Mouse (Mus musculus): Measurements from ENCODE around the gene Fam122c. TPM values are rescaled to one million over a fixed set of nuclear protein-coding genes. Genes with fewer than 3 reads are reported as not detected.
A peak's percentile ranks its signal among the peaks of the same experiment; 100 is the strongest.
"Not testable (repeated sequence)": the region's sequence is repeated elsewhere in the genome, so short reads cannot be mapped to it uniquely, and the experiment has no call there.

Gene Fam122c
- total and polyA plus RNA-seq, 2 experiments from 2014 or later: not detected

DNA sequence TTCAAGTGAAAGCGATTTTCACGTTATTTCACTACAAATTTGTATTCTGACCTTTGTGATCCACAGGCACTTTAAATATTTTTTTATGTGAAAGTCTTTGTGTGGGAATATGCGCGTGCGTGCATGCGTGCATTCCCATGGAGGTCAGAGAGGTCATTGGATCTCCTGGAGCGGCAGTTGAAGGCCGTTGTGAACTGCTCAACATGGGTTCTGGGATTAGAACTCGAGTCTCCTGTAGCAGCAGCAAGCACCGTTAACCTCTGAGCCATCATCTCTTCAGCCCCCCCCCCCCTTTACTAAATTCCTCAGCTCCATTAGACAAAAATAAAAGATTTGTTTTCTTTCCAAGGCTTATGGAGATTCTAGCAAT, 3.2 kb upstream of the Fam122c start:
- ATAC-seq (ENCODE audit: insufficient read depth, low read depth) (no peak), DNase-seq (ENCODE audit: low spot score) (no peak)
- Histone ChIP-seq H3K4me3 (ENCODE audit: low read depth, low read length) (peak overlapping the region; percentile 68), H3K36me3 (replicated peaks; ENCODE audit: control insufficient read depth, insufficient read depth, low read length) (no peaks in the 10 kb centered on the region), H3K4me2 (ENCODE audit: low read depth, low read length) (peak overlapping the region; percentile 85), H3K27me3 (ENCODE audit: control insufficient read depth, insufficient read depth, low read length) (no peaks in the 10 kb centered on the region), H3K9me3 (replicated peaks; ENCODE audit: control insufficient read depth, low read length) (no peaks in the 10 kb centered on the region), H3K4me1 (ENCODE audit: control insufficient read depth, insufficient read depth) (no peaks in the 10 kb centered on the region), H3K27ac (ENCODE audit: low read depth) (no peak overlapping the region), H3K9ac (replicated peaks; ENCODE audit: low read depth, low read length) (no peak overlapping the region)
- WGBS: 19% methylated on average over 10 of the region's 10 CpGs
- TF ChIP-seq CTCF (IDR thresholded peaks at IDR 0.05; ENCODE audit: low read depth) (no peak), EP300 (IDR thresholded peaks at IDR 0.05; ENCODE audit: low read depth) (no peak)

DNA sequence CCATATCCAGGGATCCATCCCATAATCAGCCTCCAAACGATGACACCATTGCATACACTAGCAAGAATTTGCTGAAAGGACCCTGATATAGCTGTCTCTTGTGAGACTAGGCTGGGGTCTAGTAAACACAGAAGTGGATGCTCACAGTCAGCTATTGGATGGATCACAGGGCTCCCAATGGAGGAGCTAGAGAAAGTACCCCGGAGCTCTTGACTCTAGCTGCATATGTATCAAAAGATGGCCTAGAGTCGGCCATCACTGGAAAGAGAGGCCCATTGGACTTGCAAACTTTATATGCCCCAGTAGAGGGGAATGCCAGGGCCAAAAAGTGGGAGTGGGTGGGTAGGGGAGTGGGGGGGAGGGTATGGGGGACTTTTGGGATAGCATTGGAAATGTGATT, 1.6 kb upstream of the Fam122c start:
- DNase-seq (ENCODE audit: low spot score); H3K4me1 ChIP-seq (ENCODE audit: control insufficient read depth, insufficient read depth); H3K9me3 ChIP-seq (replicated peaks; ENCODE audit: control insufficient read depth, low read length); H3K9ac ChIP-seq (replicated peaks; ENCODE audit: low read depth, low read length); H3K27ac ChIP-seq (ENCODE audit: low read depth); H3K4me2 ChIP-seq (ENCODE audit: low read depth, low read length); H3K4me3 ChIP-seq (ENCODE audit: low read depth, low read length); H3K36me3 ChIP-seq (replicated peaks; ENCODE audit: control insufficient read depth, insufficient read depth, low read length); ATAC-seq (ENCODE audit: insufficient read depth, low read depth); H3K27me3 ChIP-seq (ENCODE audit: control insufficient read depth, insufficient read depth, low read length): not testable (repeated sequence)
- 75% methylated on average over 3 of the region's 3 CpGs for WGBS

DNA sequence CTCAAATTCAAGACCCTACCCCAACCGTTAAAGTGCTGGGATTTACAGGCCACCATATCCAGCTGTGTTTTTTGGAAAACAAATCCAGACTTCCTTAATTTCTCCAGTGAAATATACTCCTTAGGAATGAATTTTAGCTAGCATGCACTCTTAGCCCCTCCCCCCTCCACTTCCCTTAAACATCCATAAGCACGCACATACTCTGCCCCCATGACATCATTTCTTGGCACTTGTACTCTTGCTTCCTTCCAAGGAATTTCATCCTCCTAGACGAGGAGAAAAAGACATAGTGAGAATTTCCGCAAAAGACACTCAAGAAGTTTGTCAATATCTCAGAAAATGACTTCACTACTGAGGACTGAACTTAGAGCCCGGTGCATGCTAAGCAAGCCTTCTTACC, 14.7 kb downstream of the Fam122c start:
- ATAC-seq (ENCODE audit: insufficient read depth, low read depth) (no peak), DNase-seq (ENCODE audit: low spot score) (peak; percentile 5)
- TF ChIP-seq CTCF (IDR thresholded peaks at IDR 0.05; ENCODE audit: low read depth) (no peak), EP300 (IDR thresholded peaks at IDR 0.05; ENCODE audit: low read depth) (no peak)
- 57% methylated on average over 5 of the region's 5 CpGs for WGBS
- Histone ChIP-seq H3K4me3 (ENCODE audit: low read depth, low read length) (no peak overlapping the region), H3K4me2 (ENCODE audit: low read depth, low read length) (no peak overlapping the region), H3K27ac (ENCODE audit: low read depth) (0 out of 2 replicates have a peak overlapping the region, but pooled peaks have one; percentile 15), H3K9ac (replicated peaks; ENCODE audit: low read depth, low read length) (no peak overlapping the region), H3K9me3 (replicated peaks; ENCODE audit: control insufficient read depth, low read length) (no peaks in the 10 kb centered on the region), H3K4me1 (ENCODE audit: control insufficient read depth, insufficient read depth) (no peaks in the 10 kb centered on the region), H3K36me3 (replicated peaks; ENCODE audit: control insufficient read depth, insufficient read depth, low read length) (no peaks in the 10 kb centered on the region), H3K27me3 (ENCODE audit: control insufficient read depth, insufficient read depth, low read length) (no peaks in the 10 kb centered on the region)

DNA sequence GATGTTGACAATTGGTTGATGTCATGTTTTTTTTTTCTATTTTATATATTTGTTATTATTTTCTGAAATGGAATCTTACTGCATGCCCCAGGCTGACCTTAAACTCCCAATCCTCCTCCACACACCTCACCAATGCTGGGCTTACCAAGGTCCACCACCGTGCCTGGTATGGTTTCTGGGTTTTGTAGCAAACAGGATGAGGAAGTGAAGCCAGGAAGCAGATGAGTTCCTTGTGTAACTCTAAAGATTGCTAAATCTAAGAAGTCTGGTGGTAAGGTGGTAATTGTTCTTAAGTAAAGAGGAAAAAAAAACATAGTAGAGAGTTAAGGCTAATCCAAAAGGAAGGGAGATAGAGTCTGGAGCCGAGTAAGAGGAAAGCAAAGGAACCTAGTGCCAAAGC, 47.3 kb downstream of the Fam122c start:
- Histone ChIP-seq H3K4me3 (ENCODE audit: low read depth, low read length) (no peak overlapping the region), H3K27ac (ENCODE audit: low read depth) (peak overlapping the region; percentile 55; the same call in 1 of the 2 replicates), H3K36me3 (replicated peaks; ENCODE audit: control insufficient read depth, insufficient read depth, low read length) (no peaks in the 10 kb centered on the region), H3K9ac (replicated peaks; ENCODE audit: low read depth, low read length) (no peak overlapping the region), H3K4me2 (ENCODE audit: low read depth, low read length) (no peak overlapping the region), H3K9me3 (replicated peaks; ENCODE audit: control insufficient read depth, low read length) (no peaks in the 10 kb centered on the region), H3K4me1 (ENCODE audit: control insufficient read depth, insufficient read depth) (peaks cover 8% of the 10 kb centered on the region; the same call in 1 of the 2 replicates), H3K27me3 (ENCODE audit: control insufficient read depth, insufficient read depth, low read length) (no peaks in the 10 kb centered on the region)
- 58% methylated on average over 2 of the region's 2 CpGs for WGBS
- TF ChIP-seq CTCF (IDR thresholded peaks at IDR 0.05; ENCODE audit: low read depth): no peak
- no peak for TF ChIP-seq EP300 (IDR thresholded peaks at IDR 0.05; ENCODE audit: low read depth)
- DNase-seq (ENCODE audit: low spot score) (no peak), ATAC-seq (ENCODE audit: insufficient read depth, low read depth) (no peak)

DNA sequence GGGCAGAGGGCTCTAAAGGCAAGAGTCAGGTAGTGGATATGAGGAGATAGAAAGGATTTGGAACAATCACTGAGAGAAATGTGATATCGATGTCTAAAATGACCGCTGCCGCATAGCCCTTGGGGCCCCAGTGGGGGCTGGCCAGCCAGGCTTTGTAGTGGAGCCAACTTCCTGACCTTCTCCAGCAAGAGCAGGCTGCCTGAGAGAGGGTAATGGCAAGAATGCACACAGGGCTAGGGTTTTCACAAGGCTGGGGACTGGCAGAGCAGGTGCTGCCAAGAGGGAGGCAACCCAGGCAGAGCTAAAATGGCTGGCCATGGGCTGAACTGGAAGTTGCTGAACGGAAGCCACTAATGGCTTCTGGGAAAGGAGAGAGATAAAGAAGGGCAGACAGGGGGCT, 47.9 kb downstream of the Fam122c start:
- H3K9me3 ChIP-seq (replicated peaks; ENCODE audit: control insufficient read depth, low read length): no peaks in the 10 kb centered on the region
- peak overlapping the region; percentile 12; the same call in 1 of the 2 replicates for H3K4me2 ChIP-seq (ENCODE audit: low read depth, low read length)
- no peak for DNase-seq (ENCODE audit: low spot score)
- H3K4me1 ChIP-seq (ENCODE audit: control insufficient read depth, insufficient read depth): peaks cover 8% of the 10 kb centered on the region; the same call in 1 of the 2 replicates
- peak; percentile 41; the same call in 1 of the 2 replicates for ATAC-seq (ENCODE audit: insufficient read depth, low read depth)
- H3K27me3 ChIP-seq (ENCODE audit: control insufficient read depth, insufficient read depth, low read length): no peaks in the 10 kb centered on the region
- no peak overlapping the region for H3K9ac ChIP-seq (replicated peaks; ENCODE audit: low read depth, low read length)
- peak overlapping the region; percentile 55; the same call in 1 of the 2 replicates for H3K27ac ChIP-seq (ENCODE audit: low read depth)
- H3K36me3 ChIP-seq (replicated peaks; ENCODE audit: control insufficient read depth, insufficient read depth, low read length): no peaks in the 10 kb centered on the region
- H3K4me3 ChIP-seq (ENCODE audit: low read depth, low read length): no peak overlapping the region
- WGBS: 33% methylated on average over 4 of the region's 4 CpGs
- no peak for TF ChIP-seq EP300 (IDR thresholded peaks at IDR 0.05; ENCODE audit: low read depth)
- TF ChIP-seq CTCF (IDR thresholded peaks at IDR 0.05; ENCODE audit: low read depth): no peak

DNA sequence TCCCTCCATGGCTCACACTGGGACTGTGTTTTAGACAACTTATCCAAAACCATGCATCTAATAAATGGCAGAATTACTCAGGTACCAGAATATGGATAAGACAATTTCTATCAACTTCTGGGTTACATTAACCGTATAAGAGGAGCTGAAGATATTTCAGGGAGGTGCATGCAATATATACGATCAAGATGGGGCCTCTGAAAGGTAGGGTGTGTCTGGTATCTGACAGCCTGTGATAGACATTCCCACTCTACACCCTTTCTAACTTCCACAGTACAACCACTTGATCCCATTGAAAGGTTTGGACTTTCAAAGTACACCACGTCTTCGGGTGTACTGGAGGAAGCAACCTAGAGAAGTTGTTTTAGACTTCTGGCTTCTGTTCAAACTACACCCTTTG, 57.2 kb downstream of the Fam122c start:
- no peak overlapping the region for H3K4me3 ChIP-seq (ENCODE audit: low read depth, low read length)
- no peak overlapping the region for H3K9ac ChIP-seq (replicated peaks; ENCODE audit: low read depth, low read length)
- H3K9me3 ChIP-seq (replicated peaks; ENCODE audit: control insufficient read depth, low read length): no peaks in the 10 kb centered on the region
- TF ChIP-seq CTCF (IDR thresholded peaks at IDR 0.05; ENCODE audit: low read depth) (no peak), EP300 (IDR thresholded peaks at IDR 0.05; ENCODE audit: low read depth) (no peak)
- H3K4me1 ChIP-seq (ENCODE audit: control insufficient read depth, insufficient read depth): no peaks in the 10 kb centered on the region
- H3K27me3 ChIP-seq (ENCODE audit: control insufficient read depth, insufficient read depth, low read length): no peaks in the 10 kb centered on the region
- WGBS: 73% methylated on average over 4 of the region's 4 CpGs
- H3K27ac ChIP-seq (ENCODE audit: low read depth): no peak overlapping the region
- ATAC-seq (ENCODE audit: insufficient read depth, low read depth) (no peak), DNase-seq (ENCODE audit: low spot score) (no peak)
- H3K4me2 ChIP-seq (ENCODE audit: low read depth, low read length): no peak overlapping the region
- no peaks in the 10 kb centered on the region for H3K36me3 ChIP-seq (replicated peaks; ENCODE audit: control insufficient read depth, insufficient read depth, low read length)

All from heart, postnatal 0 days (tissue).